Mouse (Mus musculus): ENCODE data around the gene Itfg2. TPM values are rescaled to one million over a fixed set of nuclear protein-coding genes. Genes with fewer than 3 reads are reported as not detected.
"Not testable (repeated sequence)": the region's sequence is repeated elsewhere in the genome, so short reads cannot be mapped to it uniquely, and the experiment has no call there.

The Itfg2 gene
- polyA plus RNA-seq, 1 experiment: 6.9 TPM

GRCm38 (mm10) chr6:128380594-128381167 lies 44.0 kb downstream of the Itfg2 start:
- not testable (repeated sequence) for H3K27ac ChIP-seq (replicated peaks; ENCODE audit: low read depth, low read length); H3K4me1 ChIP-seq (ENCODE audit: control insufficient read depth, insufficient read depth, insufficient read length, low read length); H3K4me3 ChIP-seq (ENCODE audit: insufficient read depth, low read depth, low read length)

GRCm38 (mm10) chr6:128379636-128380035 lies 45.1 kb downstream of the Itfg2 start:
- no peak overlapping the region for H3K27ac ChIP-seq (replicated peaks; ENCODE audit: low read depth, low read length)
- H3K4me1 ChIP-seq (ENCODE audit: control insufficient read depth, insufficient read depth, insufficient read length, low read length): no peaks in the 10 kb centered on the region
- H3K4me3 ChIP-seq (ENCODE audit: insufficient read depth, low read depth, low read length): no peak overlapping the region

- Histone ChIP-seq H3K4me1 (ENCODE audit: control insufficient read depth, insufficient read depth, insufficient read length, low read length) (no peaks in the 10 kb centered on the region), H3K27ac (replicated peaks; ENCODE audit: low read depth, low read length) (no peak overlapping the region), H3K4me3 (ENCODE audit: insufficient read depth, low read depth, low read length) (no peak overlapping the region)
These were observed 48.2 kb downstream of the Itfg2 start for GRCm38 (mm10) chr6:128376371-128377085.

GRCm38 (mm10) chr6:128375192-128375591 lies 49.5 kb downstream of the Itfg2 start, which contains the start of the genes Tex52 and Gm44596:
TSS of gene Tex52 (plus strand) at chr6:128375456.
TSS of gene Gm44596 (plus strand) at chr6:128375503.
- H3K4me3 ChIP-seq (ENCODE audit: insufficient read depth, low read depth, low read length): no peak within 1 kb of the TSS
- H3K27ac ChIP-seq (replicated peaks; ENCODE audit: low read depth, low read length): no peak within 1 kb of the TSS
- no peaks in the 10 kb centered on the region for H3K4me1 ChIP-seq (ENCODE audit: control insufficient read depth, insufficient read depth, insufficient read length, low read length)

GRCm38 (mm10) chr6:128370040-128370439 lies 54.7 kb downstream of the Itfg2 start:
- no peak overlapping the region for H3K4me3 ChIP-seq (ENCODE audit: insufficient read depth, low read depth, low read length)
- H3K4me1 ChIP-seq (ENCODE audit: control insufficient read depth, insufficient read depth, insufficient read length, low read length): no peaks in the 10 kb centered on the region
- H3K27ac ChIP-seq (replicated peaks; ENCODE audit: low read depth, low read length): no peak overlapping the region

- Histone ChIP-seq H3K4me1 (ENCODE audit: control insufficient read depth, insufficient read depth, insufficient read length, low read length) (no peaks in the 10 kb centered on the region), H3K27ac (replicated peaks; ENCODE audit: low read depth, low read length) (no peak overlapping the region), H3K4me3 (ENCODE audit: insufficient read depth, low read depth, low read length) (no peak overlapping the region)
These were observed 58.3 kb downstream of the Itfg2 start for GRCm38 (mm10) chr6:128366466-128366865.

- no peak overlapping the region for H3K27ac ChIP-seq (replicated peaks; ENCODE audit: low read depth, low read length)
- no peaks in the 10 kb centered on the region for H3K4me1 ChIP-seq (ENCODE audit: control insufficient read depth, insufficient read depth, insufficient read length, low read length)
- H3K4me3 ChIP-seq (ENCODE audit: insufficient read depth, low read depth, low read length): no peak overlapping the region
These were observed 60.0 kb downstream of the Itfg2 start for GRCm38 (mm10) chr6:128364721-128365120.

GRCm38 (mm10) chr6:128363007-128363825 lies 61.5 kb downstream of the Itfg2 start:
- no peak overlapping the region for H3K27ac ChIP-seq (replicated peaks; ENCODE audit: low read depth, low read length)
- H3K4me3 ChIP-seq (ENCODE audit: insufficient read depth, low read depth, low read length): peak overlapping the region; percentile 49
- no peaks in the 10 kb centered on the region for H3K4me1 ChIP-seq (ENCODE audit: control insufficient read depth, insufficient read depth, insufficient read length, low read length)

GRCm38 (mm10) chr6:128362381-128363006 lies 62.2 kb downstream of the Itfg2 start, which contains the start of the genes Rhno1 and Foxm1:
TSS of gene Rhno1 (minus strand) at chr6:128362911.
TSS of gene Foxm1 (plus strand) at chr6:128362967.
- H3K27ac ChIP-seq (replicated peaks; ENCODE audit: low read depth, low read length): peak within 1 kb of the TSS; percentile 54
- no peaks in the 10 kb centered on the region for H3K4me1 ChIP-seq (ENCODE audit: control insufficient read depth, insufficient read depth, insufficient read length, low read length)
- peak within 1 kb of the TSS; percentile 78 for H3K4me3 ChIP-seq (ENCODE audit: insufficient read depth, low read depth, low read length)

- Histone ChIP-seq H3K4me1 (ENCODE audit: control insufficient read depth, insufficient read depth, insufficient read length, low read length) (no peaks in the 10 kb centered on the region), H3K27ac (replicated peaks; ENCODE audit: low read depth, low read length) (peak overlapping the region; percentile 54; the same call in 1 of the 2 replicates), H3K4me3 (ENCODE audit: insufficient read depth, low read depth, low read length) (peak overlapping the region; percentile 78)
These were observed 62.8 kb downstream of the Itfg2 start for GRCm38 (mm10) chr6:128361901-128362300.

Other genes with a start within 250 kb of the Itfg2 start
- gene Tead4, start 124.1 kb downstream of the Itfg2 start, polyA plus RNA-seq (2012; ENCODE audit: insufficient read depth, insufficient read length, missing spikeins): 0.32 and 1.1 TPM in 2 replicates
- gene Tulp3, start 69.1 kb downstream of the Itfg2 start, polyA plus RNA-seq (2012; ENCODE audit: insufficient read depth, insufficient read length, missing spikeins): 4.2 and 6.4 TPM in 2 replicates
- gene Rhno1, start 62.0 kb downstream of the Itfg2 start, polyA plus RNA-seq (2012; ENCODE audit: insufficient read depth, insufficient read length, missing spikeins): 11.1 and 13.1 TPM in 2 replicates
- gene Foxm1, start 62.0 kb downstream of the Itfg2 start, polyA plus RNA-seq (2012; ENCODE audit: insufficient read depth, insufficient read length, missing spikeins): 0.28 TPM in 1 of 2 replicates, not detected in the other
- gene Tex52, start 49.5 kb downstream of the Itfg2 start, polyA plus RNA-seq (2012; ENCODE audit: insufficient read depth, insufficient read length, missing spikeins): not detected in 2 replicates
- gene Gm44596, start 49.4 kb downstream of the Itfg2 start, polyA plus RNA-seq (2012; ENCODE audit: insufficient read depth, insufficient read length, missing spikeins): not detected in 2 replicates
- gene Nrip2, start 25.6 kb downstream of the Itfg2 start, polyA plus RNA-seq (2012; ENCODE audit: insufficient read depth, insufficient read length, missing spikeins): 1.1 and 2.3 TPM in 2 replicates
- 90.5 and 140 TPM in 2 replicates for gene Fkbp4, start 13.7 kb upstream of the Itfg2 start, polyA plus RNA-seq (2012; ENCODE audit: insufficient read depth, insufficient read length, missing spikeins)
- 4.1 TPM in 1 of 2 replicates, not detected in the other for gene Pzp, start 101.8 kb upstream of the Itfg2 start, polyA plus RNA-seq (2012; ENCODE audit: insufficient read depth, insufficient read length, missing spikeins)
- not detected in 2 replicates for gene A2ml1, start 156.7 kb upstream of the Itfg2 start, polyA plus RNA-seq (2012; ENCODE audit: insufficient read depth, insufficient read length, missing spikeins)
- not detected in 2 replicates for gene Klrb1a, start 198.6 kb upstream of the Itfg2 start, polyA plus RNA-seq (2012; ENCODE audit: insufficient read depth, insufficient read length, missing spikeins)
- gene Clec2h, start 237.5 kb upstream of the Itfg2 start, polyA plus RNA-seq (2012; ENCODE audit: insufficient read depth, insufficient read length, missing spikeins): not detected in 2 replicates